Mouse (Mus musculus) lung, postnatal 4 days (tissue): ENCODE data around the gene Gm30737.
"Not testable (repeated sequence)": the region's sequence is repeated elsewhere in the genome, so short reads cannot be mapped to it uniquely, and the experiment has no call there.

ENCODE experiments used
- DNase-seq, 2 experiments: peaks; one replicate each; pipeline ENCODE4 v3.0.0; 2021

Gene Gm30737

DNA sequence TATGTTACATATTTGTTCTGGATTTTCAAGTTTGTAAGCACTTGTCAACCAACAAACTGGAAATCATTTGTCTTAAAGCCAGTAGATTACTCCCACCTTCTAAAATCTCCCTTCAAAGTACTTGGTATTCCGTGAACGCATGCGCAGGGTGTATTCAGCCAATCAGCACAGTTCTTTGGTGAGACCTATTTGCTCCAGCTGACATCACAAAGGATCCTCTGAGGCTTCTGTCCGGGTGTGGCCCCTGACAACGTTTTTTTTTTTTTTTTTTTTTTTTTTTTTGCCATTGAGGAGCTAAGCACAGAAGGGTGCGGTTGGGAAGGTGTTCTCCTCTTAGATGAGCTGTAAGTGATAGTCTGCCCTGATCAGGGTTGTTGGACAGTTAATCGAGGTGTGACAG is at the start of gene Gm30737:
Gm30737 (plus strand) TSS at position 301 of the 400 bp plus-strand sequence.
- not testable (repeated sequence) for DNase-seq
